Mouse (Mus musculus) left cerebral cortex, postnatal 10 days (tissue): ENCODE measurements around the gene Necab2. TPM values are rescaled to one million over a fixed set of nuclear protein-coding genes. Genes with fewer than 3 reads are reported as not detected.

Source experiments
- DNase-seq, 2 experiments: peaks; one replicate each; pipeline ENCODE4 v3.0.0; 2021 to 2022; ENCODE audit warnings: low spot score in 2 of 2, mixed read lengths in 1 of 2; ENCODE audit errors: extremely low spot score in 1 of 2
- intact Hi-C: fragments of 180-260 bp; cut with DNase I; formaldehyde crosslinking; loops from one replicate; pipeline ENCODE4 v1.15.1; 2025
- total RNA-seq, 2 experiments: library from RNA; stranded (reverse); gene quantifications; 2 replicates each; pipeline ENCODE4 v1.2.3; 2021

Necab2 gene
- total RNA-seq, 2 experiments from 2014 or later = 51.6 to 63.6 TPM

DNA sequence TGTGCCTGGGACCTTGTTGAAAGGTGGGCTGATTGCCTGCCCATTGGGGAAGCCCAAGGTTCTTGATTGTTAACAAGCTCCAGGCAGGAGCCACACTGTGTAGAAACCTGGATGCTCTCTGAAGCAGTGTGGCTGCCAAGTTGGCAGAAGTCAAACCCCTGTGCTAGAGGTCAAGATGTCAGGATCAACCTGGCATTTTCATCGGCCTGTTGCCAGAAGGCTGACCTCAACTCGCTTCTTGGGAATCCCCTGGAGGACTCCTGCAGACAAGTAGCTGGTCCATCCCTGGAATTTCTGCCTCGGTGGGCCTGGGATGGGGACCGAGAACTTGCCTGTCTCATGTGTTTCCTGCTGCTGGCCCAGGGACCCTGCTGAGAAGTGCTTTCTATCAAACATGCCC, 55.6 kb downstream of the Necab2 start:
- DNase-seq = no peak
- intact Hi-C loops = no loop called here

DNA sequence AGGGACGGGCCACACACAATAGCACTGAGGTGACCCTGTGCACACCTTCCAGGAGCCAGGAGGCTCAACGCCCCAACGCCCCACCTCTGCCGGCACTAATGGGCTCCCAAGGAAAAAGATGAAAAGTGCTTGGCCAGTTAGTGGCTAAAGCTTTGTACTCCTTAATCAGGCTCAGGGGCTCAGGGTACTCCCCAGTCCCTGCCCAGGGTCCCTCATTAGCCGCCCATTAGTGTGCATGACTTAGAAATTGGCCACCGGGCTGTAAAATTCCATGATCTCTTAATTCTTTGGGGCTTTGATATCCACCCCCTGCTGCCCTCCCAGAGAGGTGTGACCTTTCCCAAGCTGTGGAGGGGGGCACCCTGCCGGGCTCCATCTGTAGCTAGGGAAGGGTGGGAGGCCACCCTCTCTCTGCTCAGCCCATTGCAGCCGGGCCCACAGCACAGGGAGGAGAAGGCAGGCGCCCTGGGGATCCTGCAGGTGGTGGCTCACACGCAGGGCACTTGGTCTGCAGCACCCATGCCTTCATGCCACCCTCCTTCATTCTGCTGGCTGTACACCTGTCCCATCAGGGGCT, 56.8 kb downstream of the Necab2 start:
- no peak for DNase-seq

GRCm38 (mm10) chr8:119505488-119505887, 59.0 kb downstream of the Necab2 start:
- DNase-seq = no peak
- intact Hi-C loops = no loop called here

More for the DNA sequence above, 56.8 kb downstream of the Necab2 start:
- intact Hi-C loops = no loop called here

DNA sequence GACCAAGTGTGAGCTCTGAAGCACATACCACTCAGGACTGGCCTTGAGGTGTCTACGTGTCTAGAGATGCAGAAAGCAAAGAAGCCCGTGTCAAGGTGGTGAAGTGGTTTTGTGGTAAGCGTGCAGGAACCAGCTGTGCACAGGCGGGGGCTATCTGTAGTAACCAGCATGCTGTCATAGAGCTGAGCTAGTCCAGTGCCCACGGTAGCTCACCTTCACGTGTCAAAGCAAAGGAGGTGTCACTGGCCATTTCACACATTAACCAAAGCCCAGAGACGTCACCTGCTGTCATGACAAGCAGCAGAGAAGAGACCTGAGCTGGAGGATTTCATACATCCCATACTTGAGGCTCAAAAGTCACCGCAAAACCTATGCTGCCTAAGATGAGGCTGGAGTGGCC, 59.6 kb downstream of the Necab2 start:
- intact Hi-C loops = no loop called here
- DNase-seq = no peak

- no peak for DNase-seq
- intact Hi-C loops = no loop called here
These were observed 64.0 kb downstream of the Necab2 start for GRCm38 (mm10) chr8:119510471-119510870.

DNA sequence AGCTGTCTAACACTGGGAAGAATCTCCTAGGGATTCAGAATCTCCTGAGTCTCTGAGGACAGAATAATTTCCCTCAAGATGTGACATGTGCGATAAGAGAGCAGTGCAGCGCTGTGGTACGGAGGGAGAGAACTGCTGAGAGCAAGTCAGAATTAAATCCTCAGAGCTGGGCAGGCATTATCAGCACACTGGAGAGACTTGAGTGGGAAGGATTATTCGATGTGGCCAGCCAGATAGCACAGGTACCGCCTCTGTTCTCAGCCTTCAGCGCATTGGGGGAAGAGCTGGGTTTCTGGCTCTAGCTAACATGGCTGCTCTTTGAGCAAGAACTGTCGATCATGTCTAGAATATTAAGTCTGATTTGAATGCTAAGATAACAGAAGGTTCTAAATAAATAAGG, 65.2 kb downstream of the Necab2 start:
- intact Hi-C loops = no loop called here

GRCm38 (mm10) chr8:119513405-119513804, 66.9 kb downstream of the Necab2 start:
- DNase-seq = no peak
- intact Hi-C loops = no loop called here

More for the DNA sequence above, 65.2 kb downstream of the Necab2 start:
- no peak for DNase-seq

- DNase-seq = no peak
- intact Hi-C loops = no loop called here
These were observed 68.4 kb downstream of the Necab2 start for GRCm38 (mm10) chr8:119514940-119515339.

GRCm38 (mm10) chr8:119515767-119516166, 69.2 kb downstream of the Necab2 start:
- no peak for DNase-seq
- intact Hi-C loops = no loop called here

GRCm38 (mm10) chr8:119516674-119517073, 70.2 kb downstream of the Necab2 start:
- intact Hi-C loops = no loop called here
- no peak for DNase-seq

DNA sequence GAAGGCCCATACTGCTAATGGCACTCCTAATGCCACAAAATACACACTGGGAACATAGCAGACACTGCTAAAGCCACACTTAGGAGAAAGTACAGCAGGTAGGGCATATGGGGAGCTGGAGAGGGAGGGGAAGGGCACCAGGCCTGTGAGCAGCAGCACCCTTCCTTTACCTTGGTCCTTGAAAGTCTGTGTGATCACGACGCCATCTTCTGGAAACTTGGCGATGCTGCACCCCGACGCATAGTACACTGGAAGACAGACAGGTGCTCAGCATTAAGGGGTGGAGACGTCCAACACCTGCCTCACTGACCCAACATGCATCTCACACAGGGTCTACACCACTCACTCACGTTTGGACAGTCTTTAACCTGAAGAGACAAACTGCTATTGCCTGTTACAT, 73.6 kb downstream of the Necab2 start:
- DNase-seq = no peak
- intact Hi-C loops = no loop called here

Other genes with a start within 250 kb of the Necab2 start
- gene Hsbp1, start 102.2 kb upstream of the Necab2 start, total RNA-seq = 100 to 1,000 TPM; 676 to 711 TPM
- gene Mlycd, start 51.8 kb upstream of the Necab2 start, total RNA-seq = 10 to 100 TPM; 23.4 to 24.6 TPM
- 1 to 10 TPM in 1 of 2 experiments, not detected in 1; 1.2 TPM for gene Osgin1, start 12.6 kb upstream of the Necab2 start, total RNA-seq
- gene Slc38a8, start 55.0 kb downstream of the Necab2 start, total RNA-seq = under 1 TPM in 1 of 2 experiments, not detected in 1; 0.45 TPM
- 10 to 100 TPM; 59.1 to 70.0 TPM for gene Mbtps1, start 112.0 kb downstream of the Necab2 start, total RNA-seq
- gene Hsdl1, start 128.5 kb downstream of the Necab2 start, total RNA-seq = 10 to 100 TPM; 48.3 to 56.2 TPM
- not detected for gene Dnaaf1, start 128.5 kb downstream of the Necab2 start, total RNA-seq
- gene Taf1c, start 158.5 kb downstream of the Necab2 start, total RNA-seq = 10 to 100 TPM; 11.2 to 12.5 TPM
- not detected for gene Adad2, start 166.0 kb downstream of the Necab2 start, total RNA-seq
- gene Kcng4, start 189.0 kb downstream of the Necab2 start, total RNA-seq = under 1 TPM; 0.55 to 0.60 TPM
- 1 to 10 TPM; 4.5 to 5.7 TPM for gene Wfdc1, start 219.6 kb downstream of the Necab2 start, total RNA-seq